Comparison of ENCODE assay signal across 18 mouse cellular contexts in genomic region chr19:41686194-41686593, GRCm38 (mm10). TPM values are rescaled to one million over a fixed set of nuclear protein-coding genes. Genes with fewer than 3 reads are reported as not detected.
DNase-seq lines count a peak whose midpoint lies in the region; TF ChIP-seq lines count a peak whose summit lies in the region.
"Had no signal": no experiment of that assay in that cellular context is flagged by ENCODE, and none has a peak within 500 bp of the region (broad histone marks: within the 10 kb centered on the region; RNA-seq: fewer than 3 reads in every experiment).

No protein-coding gene starts in this region.

- no peak for TF ChIP-seq POLR2A in kidney, adult 2 months (IDR thresholded peaks at IDR 0.05; ENCODE audit: low read depth, low read length)

- 0 out of 2 replicates have a peak, but pooled peaks have one; percentile 3 for TF ChIP-seq CTCF in kidney, adult 2 months (conservative IDR thresholded peaks at IDR 0.05; ENCODE audit: insufficient read depth, insufficient read length, low read depth, low read length)

- no peak for DNase-seq in kidney, adult 2 months
- DNase-seq in kidney, postnatal 14 days: no peak
- DNase-seq in thymus, postnatal 14 days: peak; percentile 31
- no peak for DNase-seq in thymus, adult 18-20 months
- DNase-seq in R1 (ENCODE audit: low read depth, low spot score): peak; percentile 70
- peak; percentile 43 for DNase-seq in thymus, postnatal 4 days
- DNase-seq in right cerebral cortex, postnatal 14 days: no peak
- no peak for DNase-seq in layer of hippocampus, adult 18-20 months (ENCODE audit: low spot score in 2 of 2)
- DNase-seq: adrenal gland, postnatal 25 days; cerebellum, postnatal 36 days; kidney, adult 18-20 months; kidney, postnatal 36 days; midbrain, embryonic 14.5 days had no signal

- H3K27ac ChIP-seq in kidney, adult 2 months (ENCODE audit: insufficient read depth, low read depth, low read length): no peak overlapping the region
- H3K27ac ChIP-seq: embryonic facial prominence, embryonic 12.5 days; hindbrain, embryonic 12.5 days; limb, embryonic 10.5 days; liver, embryonic 15.5 days; macrophage had no signal

- no peaks in the 10 kb centered on the region for H3K27me3 ChIP-seq in kidney, adult 2 months (replicated peaks; ENCODE audit: control insufficient read depth, insufficient read depth, low read length)
- H3K27me3 ChIP-seq: embryonic facial prominence, embryonic 12.5 days had no signal

- H3K4me3 ChIP-seq in kidney, adult 2 months (ENCODE audit: insufficient read depth, low read depth, low read length): no peak overlapping the region
- H3K4me3 ChIP-seq: embryonic facial prominence, embryonic 12.5 days; hindbrain, embryonic 12.5 days; limb, embryonic 10.5 days; liver, embryonic 15.5 days had no signal

- H3K4me1 ChIP-seq in kidney, adult 2 months (ENCODE audit: control insufficient read depth, insufficient read depth, low read length): no peaks in the 10 kb centered on the region
- H3K4me1 ChIP-seq: liver, embryonic 15.5 days had no signal

- 86% methylated on average over 2 of the region's 2 CpGs for WGBS in kidney, adult 2 months

- no peaks in the 10 kb centered on the region for H3K36me3 ChIP-seq in kidney, adult 2 months (ENCODE audit: control insufficient read depth, insufficient read depth, low read length)
- H3K36me3 ChIP-seq: embryonic facial prominence, embryonic 12.5 days; hindbrain, embryonic 12.5 days; limb, embryonic 10.5 days; liver, embryonic 15.5 days had no signal

RNA-seq across cellular contexts. Expression of gene Slit1, which starts 57.3 kb away (rescaled TPM):
- polyA plus RNA-seq in kidney, adult 2 months (2012; rRNA removed): 0.05 and 0.17 TPM in 2 replicates
- 100 to 1,000 TPM; 209 to 224 TPM for total RNA-seq in layer of hippocampus, adult 18-20 months (2021)

Comparison
In these comparisons a context has a peak if more than half of its experiments do, and no peak if none do; other contexts are left out.
1. DNase-seq: peak in thymus, postnatal 14 days (single experiment), R1 (single experiment) and thymus, postnatal 4 days (single experiment); none in kidney, adult 2 months (single experiment), kidney, postnatal 14 days (single experiment), thymus, adult 18-20 months (0 of 2), right cerebral cortex, postnatal 14 days (single experiment) and layer of hippocampus, adult 18-20 months (0 of 2).